Mouse (Mus musculus): ENCODE results near the gene Nlrp4e. TPM values are rescaled to one million over a fixed set of nuclear protein-coding genes. Genes with fewer than 3 reads are reported as not detected.
"Not testable (repeated sequence)": the region's sequence is repeated elsewhere in the genome, so short reads cannot be mapped to it uniquely, and the experiment has no call there.

The Nlrp4e gene
- polyA plus RNA-seq (2011; ENCODE audit: insufficient read depth, insufficient read length, low replicate concordance, missing spikeins): 1.5 TPM in 1 of 2 replicates, not detected in the other

DNA sequence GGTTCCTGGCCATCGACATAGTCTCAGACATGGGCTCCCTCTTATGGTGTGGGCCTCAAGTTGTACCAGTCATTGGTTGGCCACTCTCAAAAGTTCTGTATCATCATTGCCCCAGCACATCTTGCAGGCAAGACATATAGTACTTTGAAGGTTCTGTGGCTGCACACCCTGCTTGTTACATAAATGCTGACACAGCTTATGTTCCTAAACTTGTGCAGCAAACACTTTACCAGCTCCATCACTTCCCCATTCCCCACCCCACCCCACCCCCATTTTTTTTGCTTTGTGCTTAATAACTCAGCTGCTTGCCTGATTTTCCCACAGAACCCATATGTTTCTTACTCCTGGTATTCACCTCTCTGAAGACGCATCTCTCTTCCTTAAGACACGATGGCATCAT, at the start of gene Nlrp4e:
Gene Nlrp4e (plus strand): TSS at position 301 of the 400 bp plus-strand sequence.
- not testable (repeated sequence) for H3K4me1 ChIP-seq (ENCODE audit: control insufficient read depth, insufficient read depth, low read length); H3K4me3 ChIP-seq (replicated peaks; ENCODE audit: control insufficient read depth, low read depth, low read length); H3K27ac ChIP-seq (ENCODE audit: control insufficient read depth, insufficient read depth, low read depth, low read length, poor library complexity)
- WGBS: 79% methylated on average over 3 of the region's 3 CpGs

DNA sequence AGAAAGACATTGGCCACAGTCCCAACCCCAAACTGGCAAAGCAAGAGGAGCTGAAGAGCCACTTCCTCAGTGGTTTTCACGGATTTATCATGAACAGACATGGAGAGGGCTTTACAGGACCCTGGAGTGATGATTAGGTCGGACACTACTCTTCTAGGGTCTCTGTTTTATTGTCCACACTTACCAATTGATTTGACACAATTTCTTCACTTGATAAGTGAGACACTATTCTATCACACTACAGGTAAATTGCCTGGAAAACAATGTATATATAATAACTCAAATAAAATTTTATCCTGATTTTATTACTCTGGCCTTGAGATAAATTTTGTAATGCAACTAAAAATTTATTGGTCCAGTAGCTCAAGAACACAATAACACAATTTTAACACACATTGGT, 49.4 kb upstream of the Nlrp4e start, which contains the start of gene Vmn1r166:
Gene Vmn1r166 (minus strand): TSS at position 101 of the 400 bp plus-strand sequence.
- WGBS: no CpG with 5 or more reads among the region's 2 CpGs

DNA sequence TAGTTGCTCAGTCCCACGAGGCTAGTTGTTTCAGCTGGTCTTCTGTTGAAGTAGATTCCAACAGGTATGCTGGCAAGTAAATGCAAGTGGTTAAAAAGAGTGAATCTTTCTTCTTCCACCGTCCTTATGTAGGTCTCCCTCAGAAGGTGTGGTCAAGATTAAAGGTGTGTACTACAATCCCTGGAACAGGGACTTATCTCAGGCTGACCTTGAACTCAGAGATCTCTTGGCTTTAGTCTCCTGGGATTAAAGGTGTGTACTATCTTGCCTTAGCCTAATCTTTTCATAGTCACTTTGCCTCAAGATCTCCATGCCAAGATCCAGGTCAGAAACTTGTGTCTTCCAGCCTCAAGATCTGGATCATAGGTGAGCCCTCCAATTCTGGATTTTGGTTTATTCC, 22.2 kb upstream of the Nlrp4e start, which contains the start of gene Gm6902:
Gene Gm6902 (minus strand): TSS at position 101 of the 400 bp plus-strand sequence.
- H3K27ac ChIP-seq (ENCODE audit: control insufficient read depth, insufficient read depth, low read depth, low read length, poor library complexity); H3K4me3 ChIP-seq (replicated peaks; ENCODE audit: control insufficient read depth, low read depth, low read length); H3K4me1 ChIP-seq (ENCODE audit: control insufficient read depth, insufficient read depth, low read length): not testable (repeated sequence)
- WGBS: no CpG with 5 or more reads among the region's 2 CpGs

More for the DNA sequence above, 49.4 kb upstream of the Nlrp4e start, which contains the start of gene Vmn1r166:
- H3K27ac ChIP-seq (ENCODE audit: control insufficient read depth, insufficient read depth, low read depth, low read length, poor library complexity); H3K4me1 ChIP-seq (ENCODE audit: control insufficient read depth, insufficient read depth, low read length); H3K4me3 ChIP-seq (replicated peaks; ENCODE audit: control insufficient read depth, low read depth, low read length): not testable (repeated sequence)

DNA sequence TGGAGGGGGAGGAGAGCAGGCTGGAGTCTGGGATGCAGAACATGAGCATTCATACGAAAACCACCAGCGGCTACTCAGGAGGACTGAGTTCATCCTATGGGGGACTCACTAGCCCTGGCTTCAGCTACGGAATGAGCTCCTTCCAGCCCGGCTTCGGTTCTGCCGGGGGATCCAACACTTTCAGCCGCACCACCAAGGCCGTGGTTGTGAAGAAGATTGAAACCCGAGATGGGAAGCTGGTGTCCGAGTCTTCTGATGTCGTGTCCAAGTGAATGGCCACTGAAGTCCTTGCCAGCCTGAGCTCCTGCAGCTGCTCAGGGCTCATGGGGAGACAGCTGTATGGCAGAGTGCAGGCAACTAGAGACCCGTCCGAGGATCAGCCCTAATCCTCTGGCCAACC, 57.3 kb downstream of the Nlrp4e start:
- WGBS: 84% methylated on average over 13 of the region's 13 CpGs
- not testable (repeated sequence) for H3K27ac ChIP-seq (ENCODE audit: control insufficient read depth, insufficient read depth, low read depth, low read length, poor library complexity); H3K4me1 ChIP-seq (ENCODE audit: control insufficient read depth, insufficient read depth, low read length); H3K4me3 ChIP-seq (replicated peaks; ENCODE audit: control insufficient read depth, low read depth, low read length)

DNA sequence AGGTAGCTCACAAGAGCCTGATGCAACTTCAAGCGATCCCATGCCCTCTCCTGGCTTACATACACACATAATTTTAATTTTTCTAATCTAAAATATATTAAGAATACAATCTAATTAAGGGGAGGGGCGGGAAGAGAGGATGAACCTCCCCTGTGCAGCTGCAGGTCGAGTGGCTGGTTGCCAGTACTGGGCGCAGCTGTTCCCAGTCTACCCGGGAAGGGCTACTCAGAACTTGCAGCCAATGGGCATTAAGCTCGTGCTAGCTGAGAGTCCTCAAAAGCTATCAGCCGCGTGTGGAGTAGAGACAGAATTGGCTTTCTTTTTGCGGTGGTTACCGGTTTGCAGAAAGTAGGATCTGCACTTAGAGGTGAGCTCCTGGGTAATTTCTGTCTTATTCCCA, 84.6 kb downstream of the Nlrp4e start, which contains the start of gene Nlrp5:
Gene Nlrp5 (plus strand): TSS at position 301 of the 400 bp plus-strand sequence.
- H3K27ac ChIP-seq (ENCODE audit: control insufficient read depth, insufficient read depth, low read depth, low read length, poor library complexity): no peak within 1 kb of the TSS
- H3K4me1 ChIP-seq (ENCODE audit: control insufficient read depth, insufficient read depth, low read length): no peaks in the 10 kb centered on the region
- TF ChIP-seq CTCF (IDR thresholded peaks at IDR 0.05; ENCODE audit: control insufficient read depth, insufficient read depth, low read length) (no peak), POLR2A (IDR thresholded peaks at IDR 0.05; ENCODE audit: borderline replicate concordance, control insufficient read depth, low read depth, low read length) (no peak)
- H3K4me3 ChIP-seq (replicated peaks; ENCODE audit: control insufficient read depth, low read depth, low read length): no peak within 1 kb of the TSS
- 60% methylated on average over 10 of the region's 10 CpGs for WGBS

Other genes with a start within 250 kb of the Nlrp4e start
- gene Vmn1r163, start 245.7 kb upstream of the Nlrp4e start, polyA plus RNA-seq (2011; ENCODE audit: insufficient read depth, insufficient read length, low replicate concordance, missing spikeins): not detected in 2 replicates
- not detected in 2 replicates for gene Gm8720, start 233.7 kb upstream of the Nlrp4e start, polyA plus RNA-seq (2011; ENCODE audit: insufficient read depth, insufficient read length, low replicate concordance, missing spikeins)
- 2.6 TPM in 1 of 2 replicates, not detected in the other for gene Gm10662, start 156.7 kb upstream of the Nlrp4e start, polyA plus RNA-seq (2011; ENCODE audit: insufficient read depth, insufficient read length, low replicate concordance, missing spikeins)
- gene Vmn1r165, start 83.9 kb upstream of the Nlrp4e start, polyA plus RNA-seq (2011; ENCODE audit: insufficient read depth, insufficient read length, low replicate concordance, missing spikeins): not detected in 2 replicates
- gene Vmn1r166, start 49.5 kb upstream of the Nlrp4e start, polyA plus RNA-seq (2011; ENCODE audit: insufficient read depth, insufficient read length, low replicate concordance, missing spikeins): not detected in 2 replicates
- gene Gm6902, start 22.3 kb upstream of the Nlrp4e start, polyA plus RNA-seq (2011; ENCODE audit: insufficient read depth, insufficient read length, low replicate concordance, missing spikeins): not detected in 2 replicates
- not detected in 2 replicates for gene Nlrp5, start 84.7 kb downstream of the Nlrp4e start, polyA plus RNA-seq (2011; ENCODE audit: insufficient read depth, insufficient read length, low replicate concordance, missing spikeins)
- gene Vmn1r167, start 206.0 kb downstream of the Nlrp4e start, polyA plus RNA-seq (2011; ENCODE audit: insufficient read depth, insufficient read length, low replicate concordance, missing spikeins): not detected in 2 replicates
- gene Vmn1r168, start 238.5 kb downstream of the Nlrp4e start, polyA plus RNA-seq (2011; ENCODE audit: insufficient read depth, insufficient read length, low replicate concordance, missing spikeins): 0.16 TPM in 1 of 2 replicates, not detected in the other

All from bone marrow, adult 2 months (tissue).